Mouse (Mus musculus) spleen, postnatal 36 days (tissue): ENCODE results near the gene Rcor1.

Source experiments
- DNase-seq, 2 experiments: peaks; one replicate each; pipeline ENCODE4 v3.0.0; 2022; ENCODE audit warnings: low spot score in 2 of 2, mixed read lengths in 1 of 2

The Rcor1 gene

GRCm38 (mm10) chr12:111021577-111021976 lies 17.6 kb upstream of the Rcor1 start:
- DNase-seq = no peak

DNA sequence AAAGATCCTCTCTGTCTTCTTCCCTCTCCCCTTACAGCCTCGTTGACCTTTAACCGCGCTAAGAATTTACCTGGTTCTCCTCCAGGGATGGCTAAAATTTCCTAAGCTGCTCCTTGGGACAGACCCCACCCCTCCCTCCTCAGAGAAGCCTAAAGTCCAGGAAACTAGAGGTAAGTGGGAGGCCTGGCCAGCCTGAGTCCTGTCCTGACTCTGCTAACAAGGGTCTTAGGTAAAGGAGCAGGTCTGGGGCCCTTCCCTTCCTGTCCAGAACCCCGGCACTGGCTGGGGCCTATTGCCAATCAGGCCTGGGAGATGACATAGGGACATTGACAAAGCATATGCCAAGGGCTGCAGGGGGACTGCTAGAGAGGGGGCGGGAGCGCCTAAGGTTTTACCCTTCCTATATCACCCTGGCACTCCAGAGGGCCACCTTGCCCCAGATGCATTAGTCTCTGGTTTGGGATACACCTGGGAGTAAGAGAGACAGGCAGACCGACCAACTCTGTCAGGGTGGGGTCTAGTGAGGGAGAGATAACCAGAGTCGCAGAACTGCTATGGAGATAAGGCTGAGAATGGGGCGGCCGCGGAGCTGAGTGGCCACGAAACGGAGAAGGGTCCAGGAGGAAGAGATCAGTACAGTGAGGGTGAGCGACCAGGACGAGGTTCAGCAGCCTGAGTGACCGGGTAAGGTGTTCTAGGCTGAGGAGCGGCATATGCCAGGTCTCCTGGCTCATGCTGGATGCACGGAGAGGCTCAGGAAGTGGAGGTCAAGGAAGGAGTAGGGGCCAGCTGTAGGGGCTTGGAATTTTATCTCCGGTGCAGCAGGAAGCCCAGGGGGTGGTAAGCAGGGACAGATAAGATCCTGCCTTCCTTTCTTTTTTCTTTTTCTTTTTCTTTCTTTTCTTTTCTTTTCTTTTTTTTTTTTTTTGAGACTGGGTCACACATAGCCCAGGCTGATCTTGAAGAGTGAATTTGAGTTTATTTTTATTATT lies 10.7 kb upstream of the Rcor1 start:
- peak in 1 of 2 experiments; percentile 30 for DNase-seq

DNA sequence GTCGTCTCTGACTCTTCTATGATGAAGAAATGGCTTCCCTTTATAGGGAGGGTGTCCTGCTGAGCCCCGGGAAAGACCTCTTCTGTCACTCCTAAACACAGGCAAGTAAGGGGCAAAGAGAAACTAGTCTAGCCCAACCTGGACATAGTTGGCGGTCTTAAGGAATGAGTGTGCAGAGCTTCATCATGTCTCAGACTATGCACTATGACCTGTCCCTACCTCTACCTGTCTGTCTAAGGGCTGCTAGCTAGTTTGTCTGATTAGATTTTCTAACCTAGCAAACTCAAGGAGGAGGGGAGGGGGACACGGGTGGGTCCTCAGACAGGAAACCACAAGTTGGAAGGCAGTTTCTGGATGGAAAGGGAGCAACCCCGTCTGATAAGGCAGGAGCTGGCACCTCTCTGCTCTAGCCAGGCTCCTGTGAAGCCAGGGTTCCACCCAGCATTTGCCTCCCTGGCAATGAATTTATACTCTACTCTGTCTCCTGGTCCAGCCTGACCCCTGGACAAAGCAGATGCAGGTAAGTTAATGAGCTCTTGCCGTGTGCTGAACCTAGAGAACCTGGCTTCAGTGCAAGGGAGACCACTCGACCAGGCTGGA lies 9.8 kb upstream of the Rcor1 start:
- no peak for DNase-seq

DNA sequence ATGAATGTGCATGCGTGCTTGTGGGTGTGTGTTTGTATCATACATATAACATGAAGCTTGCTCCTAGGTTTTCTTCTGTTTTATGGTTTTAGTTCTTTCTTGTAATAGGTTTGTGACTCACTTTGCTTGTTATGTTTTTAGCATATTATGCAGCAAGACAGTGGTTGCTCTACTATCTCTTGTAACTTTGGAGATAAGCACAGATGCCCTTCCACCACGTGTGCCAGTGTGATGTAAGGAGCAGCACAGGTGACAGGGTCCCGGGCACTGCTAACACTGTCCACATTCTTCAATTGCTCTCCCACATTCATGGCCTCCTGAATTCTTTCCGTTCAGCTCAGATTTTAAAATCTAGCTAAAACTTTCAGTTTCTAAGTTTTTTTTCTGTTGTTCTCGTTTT lies 6.3 kb upstream of the Rcor1 start:
- no peak for DNase-seq

DNA sequence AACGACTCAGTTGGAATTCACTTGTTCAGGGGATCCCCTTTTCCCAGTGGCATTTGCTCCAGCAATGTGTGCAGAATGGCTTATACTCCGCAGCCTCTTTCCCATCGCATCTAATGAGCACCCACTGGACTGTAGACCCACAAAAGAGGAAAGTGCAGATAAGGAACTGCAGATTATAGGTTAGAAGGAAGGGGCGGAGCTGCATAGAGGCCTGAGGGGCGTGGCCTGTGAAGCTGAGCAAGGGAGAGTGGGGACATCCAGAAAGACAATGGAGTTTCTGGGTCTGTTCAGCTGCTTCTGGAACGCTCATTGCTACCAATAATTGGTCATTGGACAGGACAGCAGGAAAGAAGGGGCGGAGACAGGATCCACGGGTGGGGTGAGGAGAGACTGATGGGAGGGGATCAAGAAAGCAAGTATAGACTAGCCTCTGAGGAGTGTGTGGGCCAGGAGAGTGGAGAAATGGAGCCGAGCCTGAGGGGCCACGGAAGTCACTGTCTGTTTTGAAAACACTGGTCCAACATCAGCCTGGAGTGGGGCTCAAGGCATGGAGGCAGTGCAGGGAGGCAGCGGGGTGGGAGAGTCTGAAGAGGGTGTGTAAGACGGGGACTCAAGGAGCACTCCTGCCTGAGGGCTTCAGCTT lies 3.8 kb upstream of the Rcor1 start:
- DNase-seq = peak; percentile 79 to 82

DNA sequence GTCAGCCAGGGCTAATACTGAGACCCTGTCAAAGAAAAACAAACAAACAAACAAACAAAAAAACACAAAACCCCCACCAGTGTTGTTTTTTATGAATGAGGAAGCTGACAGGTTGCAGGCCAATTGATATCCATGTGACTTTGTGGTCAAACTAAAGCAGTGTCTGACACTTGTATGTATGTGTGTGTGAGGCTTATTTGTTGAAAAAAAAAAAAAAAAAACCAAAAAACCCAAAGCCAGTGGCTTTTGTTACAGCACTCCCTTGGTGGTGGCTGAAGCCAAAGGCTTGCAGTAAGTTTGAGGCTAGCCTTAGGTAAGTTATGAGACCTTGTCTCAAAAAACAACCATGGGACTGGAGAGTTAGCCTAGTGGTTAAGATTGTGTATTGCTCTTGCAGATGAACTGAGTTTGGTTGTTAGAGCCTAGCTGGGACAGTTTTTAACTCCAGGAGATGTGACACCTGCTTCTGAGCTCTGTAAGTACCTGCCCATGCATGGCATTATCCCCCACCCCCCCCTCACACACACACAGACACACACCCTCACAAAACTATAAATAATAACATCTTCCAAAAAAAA lies 2.9 kb upstream of the Rcor1 start:
- no peak for DNase-seq

DNA sequence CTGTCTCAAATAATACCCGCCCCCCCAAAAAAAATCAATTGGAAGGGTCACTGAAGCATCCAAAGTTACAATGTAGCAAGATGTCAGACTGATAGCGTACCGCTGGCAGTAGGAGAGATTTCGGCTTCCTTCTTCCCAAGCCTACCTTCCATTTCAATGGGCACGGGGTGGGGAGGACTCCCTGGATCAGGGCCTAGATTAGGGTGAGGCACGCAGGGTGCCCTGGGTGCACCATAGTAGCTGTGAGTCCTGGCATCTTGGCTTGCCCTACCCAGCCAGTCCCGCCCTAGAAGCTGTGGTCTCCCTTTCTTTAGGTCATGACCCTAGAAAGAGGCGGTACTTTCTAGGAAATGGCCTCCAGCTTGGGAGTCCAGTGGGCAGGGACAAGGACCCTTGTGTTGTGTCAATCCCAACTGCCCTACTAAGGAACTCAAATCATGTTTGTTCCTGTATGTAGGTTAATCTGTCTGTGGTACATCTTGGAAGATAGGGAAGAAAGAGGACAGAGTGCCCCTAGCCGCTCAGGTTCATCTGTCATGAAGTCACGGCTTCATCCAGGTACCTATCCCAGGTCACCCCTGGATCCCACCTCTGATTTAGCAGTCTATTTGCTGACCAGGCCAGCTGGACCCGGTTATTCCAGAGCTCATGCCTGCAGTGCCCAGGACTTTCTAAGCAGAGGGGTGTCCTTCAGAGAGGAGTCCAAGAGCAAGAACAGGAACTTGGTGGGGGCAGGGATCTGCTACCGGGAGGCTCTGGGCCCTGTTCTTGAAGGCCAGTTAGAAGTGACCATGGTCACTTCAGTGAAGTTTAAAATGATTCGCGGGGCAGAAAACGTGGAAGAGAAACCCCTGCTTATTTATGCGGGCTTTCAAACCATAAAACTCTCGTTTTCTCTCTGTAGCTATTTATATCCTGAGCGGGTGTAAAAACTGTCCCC lies 1.6 kb upstream of the Rcor1 start:
- DNase-seq = peak; percentile 22 to 29

- peak; percentile 58 to 64 for DNase-seq
These were observed 748 bp upstream of the Rcor1 start for GRCm38 (mm10) chr12:111038231-111038975.

DNA sequence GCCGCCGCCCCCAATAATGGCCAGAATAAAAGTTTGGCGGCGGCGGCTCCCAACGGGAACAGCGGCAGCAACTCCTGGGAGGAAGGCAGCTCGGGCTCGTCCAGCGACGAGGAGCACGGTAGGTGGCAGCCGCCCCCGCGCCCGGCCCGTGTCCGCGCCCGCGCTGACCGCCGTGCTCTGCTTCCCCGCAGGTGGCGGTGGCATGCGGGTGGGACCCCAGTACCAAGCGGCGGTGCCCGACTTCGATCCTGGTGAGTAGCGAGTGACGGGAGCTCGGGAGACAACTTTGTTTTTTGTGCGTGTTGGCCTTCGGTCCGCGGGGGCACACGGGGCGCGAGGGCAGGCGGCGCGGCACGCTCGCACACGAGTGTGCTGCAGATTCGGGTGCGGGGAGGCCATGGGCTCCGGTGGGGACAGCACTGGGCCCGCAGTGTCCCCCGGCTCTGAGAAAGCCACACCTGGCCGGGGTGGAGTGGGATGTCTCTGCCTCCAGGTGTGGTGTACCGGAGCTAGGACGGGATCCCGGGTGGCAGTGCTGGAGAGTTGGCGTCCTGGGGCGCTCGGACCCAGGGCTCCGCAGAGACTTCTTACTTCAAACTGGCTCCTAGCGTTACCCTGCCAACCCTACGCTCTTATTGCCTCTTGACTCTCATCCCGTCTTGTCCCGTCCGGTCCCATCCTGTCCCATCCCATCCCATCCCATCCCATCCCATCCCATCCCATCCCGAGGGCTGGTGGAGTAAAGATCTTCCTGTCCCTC lies 800 bp downstream of the Rcor1 start:
- DNase-seq = peak; percentile 24 to 28

DNA sequence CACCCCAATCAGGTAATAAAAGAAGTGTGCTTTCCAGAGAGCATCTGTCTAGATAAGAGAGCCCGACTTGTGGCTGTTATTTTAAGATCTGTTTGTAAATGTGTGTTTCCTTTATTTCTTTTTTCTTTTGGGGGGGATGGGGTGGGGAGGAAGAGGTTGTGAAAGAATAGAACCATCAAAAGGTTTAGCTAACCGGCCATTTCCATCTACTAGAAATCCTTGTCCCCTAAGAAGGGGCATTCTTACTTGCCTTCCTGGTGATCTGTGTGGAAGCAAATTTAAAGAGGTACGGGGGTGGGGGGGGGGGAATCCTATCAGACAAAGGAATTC lies 1.3 kb downstream of the Rcor1 start:
- DNase-seq = no peak

DNA sequence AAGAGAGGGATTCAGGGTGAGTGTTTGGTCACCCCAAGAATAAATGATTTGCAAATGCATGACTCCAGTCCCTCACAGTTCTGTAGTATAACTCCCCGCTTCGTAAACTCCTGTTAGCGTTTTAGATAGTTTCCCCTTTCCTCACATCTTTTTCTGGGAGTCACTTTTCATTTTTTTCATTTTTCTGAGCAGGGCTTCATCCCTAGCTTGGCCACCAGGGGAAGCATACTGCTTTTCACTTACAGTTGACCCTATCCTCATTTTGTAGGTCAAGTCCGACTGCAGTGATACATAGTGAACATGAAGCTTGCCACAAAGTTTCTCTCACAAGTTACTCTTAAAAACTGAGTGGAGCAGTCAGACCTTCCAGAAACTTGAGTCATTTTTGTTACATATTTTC lies 2.0 kb downstream of the Rcor1 start:
- no peak for DNase-seq

GRCm38 (mm10) chr12:111042365-111042764 lies 3.2 kb downstream of the Rcor1 start:
- DNase-seq = no peak

DNA sequence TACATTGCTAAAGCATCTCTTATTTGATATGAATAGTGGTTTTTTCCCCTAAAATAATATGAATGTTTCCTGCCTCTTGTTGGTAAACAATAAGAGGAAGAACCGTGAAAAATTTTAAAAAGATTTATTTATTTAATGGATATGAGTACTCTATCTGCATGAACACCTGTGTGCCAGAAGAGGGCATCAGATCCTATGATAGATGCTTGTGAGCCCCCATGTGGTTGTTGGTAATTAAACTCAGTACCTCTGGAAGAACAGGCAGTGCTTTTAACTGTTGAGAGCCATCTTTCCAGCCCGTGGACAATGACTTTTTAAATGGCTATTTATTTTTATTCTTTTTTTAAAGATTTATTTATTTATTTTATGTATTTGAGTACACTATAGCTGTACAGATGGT lies 5.7 kb downstream of the Rcor1 start:
- no peak for DNase-seq

- DNase-seq = no peak
These were observed 7.7 kb downstream of the Rcor1 start for GRCm38 (mm10) chr12:111046866-111047265.

DNA sequence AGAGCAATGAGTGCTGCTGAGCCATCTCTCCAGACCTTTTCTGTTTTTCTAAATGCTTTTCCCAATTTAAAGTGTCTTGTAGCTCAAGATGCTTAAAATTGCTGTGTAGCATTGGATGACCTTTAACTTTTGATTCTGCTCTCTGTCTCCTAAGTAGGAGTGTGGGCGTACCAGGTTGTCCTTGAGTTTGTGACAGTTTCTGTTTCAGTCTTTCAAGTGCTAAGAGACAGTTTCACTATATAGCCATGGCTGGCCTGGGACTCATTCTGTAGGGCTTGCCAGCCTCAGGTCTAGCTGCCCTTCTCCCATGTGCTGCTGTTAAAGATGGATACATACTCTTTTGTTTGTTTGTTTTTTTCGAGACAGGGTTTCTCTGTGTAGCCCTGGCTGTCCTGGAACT lies 9.1 kb downstream of the Rcor1 start:
- DNase-seq = no peak

DNA sequence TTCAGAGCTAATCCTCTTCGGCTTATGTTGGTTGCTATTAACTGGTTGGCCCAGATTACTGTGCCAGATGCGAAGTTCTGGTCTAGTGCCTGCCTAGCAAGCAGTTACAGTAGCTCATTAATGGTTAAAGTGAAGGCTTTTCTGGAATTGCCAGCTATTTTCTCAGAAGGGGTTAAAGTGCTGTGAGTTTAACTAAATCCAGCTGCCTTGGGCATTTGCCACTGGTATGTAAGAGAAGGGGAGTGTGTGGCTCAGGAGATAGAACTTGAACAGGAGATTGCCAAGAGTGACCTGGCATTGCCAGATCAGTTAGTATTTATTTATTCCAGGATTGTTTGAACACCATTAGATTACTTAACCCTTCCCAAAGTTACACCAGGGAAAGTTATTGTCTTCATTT lies 11.1 kb downstream of the Rcor1 start:
- no peak for DNase-seq

- no peak for DNase-seq
These were observed 24.2 kb downstream of the Rcor1 start for GRCm38 (mm10) chr12:111063361-111063760.

- DNase-seq = no peak
These were observed 25.1 kb downstream of the Rcor1 start for GRCm38 (mm10) chr12:111064220-111064619.

DNA sequence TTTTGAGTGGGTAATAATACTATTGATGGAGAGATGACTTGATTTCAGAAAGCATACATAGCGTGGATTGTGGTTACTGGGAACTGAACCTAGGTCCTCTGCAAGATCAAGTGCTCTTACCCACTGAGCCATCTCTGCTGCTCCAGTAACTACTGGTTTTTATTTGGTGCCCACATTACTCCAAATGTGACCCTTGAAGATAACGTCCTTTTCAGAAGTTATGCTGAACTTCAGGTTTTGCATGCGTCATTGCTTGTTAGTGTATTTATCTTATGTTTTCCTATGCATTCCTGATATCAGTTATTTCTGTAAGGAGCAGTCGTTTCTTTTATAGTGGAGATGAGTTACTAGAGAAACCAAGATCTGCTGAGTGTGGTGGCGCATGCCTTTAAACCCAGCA lies 26.2 kb downstream of the Rcor1 start:
- DNase-seq = no peak

DNA sequence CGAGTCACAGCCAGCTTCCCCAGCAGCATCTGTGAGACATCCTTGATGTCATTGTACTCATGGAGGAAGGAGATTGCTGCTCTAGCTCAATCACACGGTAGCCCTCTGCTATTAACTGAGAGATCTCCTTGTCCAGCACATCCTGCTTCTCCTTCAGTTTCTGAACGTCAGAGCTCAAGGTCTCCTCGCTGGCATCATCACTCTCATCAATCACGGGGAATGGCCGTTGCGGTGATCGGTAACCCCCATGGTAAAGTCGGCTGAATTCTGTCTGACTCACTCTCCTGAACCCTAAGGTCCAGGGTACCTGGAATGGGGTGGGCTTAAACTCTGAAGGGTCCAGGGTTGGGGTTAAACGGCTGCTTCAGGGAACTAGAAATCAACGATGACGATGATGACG lies 28.7 kb downstream of the Rcor1 start:
- no peak for DNase-seq
